Mouse (Mus musculus) bone marrow macrophage, adult 2 months (primary cell): Measurements from ENCODE around the gene Fto.

ENCODE experiments used
- CTCF ChIP-seq: IDR thresholded peaks from 2 replicates; pipeline ENCODE4 v1.5.1; 2012; ENCODE audit warnings: low read depth, mild to moderate bottlenecking, low read length, moderate library complexity
- POLR2A ChIP-seq: IDR thresholded peaks from 2 replicates; pipeline ENCODE4 v1.6.1; 2012; ENCODE audit warnings: mild to moderate bottlenecking, low read depth, low read length, borderline replicate concordance

DNA sequence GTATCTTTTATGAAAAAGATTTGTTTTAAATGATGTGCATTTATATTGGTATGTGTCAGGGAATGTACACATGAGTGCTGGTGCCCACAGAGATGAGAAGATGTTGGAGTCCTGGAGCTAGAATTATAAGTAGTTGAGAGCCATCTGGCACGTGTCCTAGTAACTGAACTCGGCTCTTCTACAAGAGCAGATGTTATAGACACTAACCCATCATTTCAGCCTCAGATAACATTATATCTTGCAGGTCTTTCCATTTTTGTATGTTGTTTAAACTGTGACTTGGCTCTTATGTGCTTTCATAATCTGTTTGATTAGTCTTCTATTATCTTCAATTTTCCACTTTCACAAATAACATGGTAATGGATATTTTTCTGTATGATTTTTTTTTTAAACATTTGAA, 186.0 kb downstream of the Fto start:
- TF ChIP-seq POLR2A (no peak), CTCF (no peak)
